Mouse (Mus musculus): ENCODE measurements around the gene Btbd1.

DNA sequence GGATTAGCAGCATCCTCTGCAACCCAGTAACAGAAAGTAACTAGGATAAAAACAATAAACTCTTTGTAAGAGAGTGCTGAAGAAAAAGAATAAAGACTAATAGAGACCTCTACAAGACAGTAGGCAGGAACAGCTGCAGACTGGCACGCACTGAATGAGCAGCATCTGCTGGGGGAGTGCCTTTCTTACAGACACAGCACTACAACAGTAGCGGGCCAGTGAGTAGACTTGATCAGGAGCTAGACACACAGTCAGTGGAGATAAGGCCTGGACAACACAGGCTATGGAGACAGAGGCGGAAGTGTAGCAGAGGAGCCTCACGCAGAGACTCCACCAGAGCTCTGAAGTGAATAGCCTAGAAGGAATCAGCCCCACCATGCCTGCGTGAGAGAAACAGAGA lies 23.2 kb downstream of the Btbd1 start:
- TF ChIP-seq CTCF (IDR thresholded peaks at IDR 0.05; ENCODE audit: low read depth, low read length) (no peak), GATA1 (IDR thresholded peaks at IDR 0.05; ENCODE audit: borderline replicate concordance, low read length) (no peak), TAL1 (conservative IDR thresholded peaks at IDR 0.05; ENCODE audit: low read depth, low read length) (no peak), GATA2 (IDR thresholded peaks at IDR 0.05; ENCODE audit: borderline replicate concordance, low read depth, low read length) (no peak), POLR2AphosphoS5 (IDR thresholded peaks at IDR 0.05; ENCODE audit: insufficient replicate concordance, low read depth, low read length) (no peak)
